Mouse (Mus musculus) testis, postnatal 14 days (tissue): ENCODE measurements at regions not wholly inside any gene's neighbourhood (a gene's known extent, or its start where the extent isn't known, plus 50 kb on each side); places are given as distances from the start of the nearest gene placed in this dataset.

Experiments
- DNase-seq: peaks from one replicate; pipeline ENCODE4 v3.0.0; 2021; ENCODE audit warnings: low spot score

GRCm38 (mm10) chr17:9995321-9995720 lies 324.3 kb downstream of the Qk start:
- no peak for DNase-seq

GRCm38 (mm10) chr17:9990744-9991143 lies 321.2 kb upstream of the Pabpc6 start:
- no peak for DNase-seq

- no peak for DNase-seq
These were observed 311.8 kb upstream of the Pabpc6 start for GRCm38 (mm10) chr17:9981273-9981672.

- no peak for DNase-seq
These were observed 307.4 kb upstream of the Pabpc6 start for GRCm38 (mm10) chr17:9976866-9977421.

GRCm38 (mm10) chr17:9975995-9976394 lies 306.5 kb upstream of the Pabpc6 start:
- DNase-seq, result no peak

- no peak for DNase-seq
These were observed 305.6 kb upstream of the Pabpc6 start for GRCm38 (mm10) chr17:9975153-9975552.

- DNase-seq, result no peak
These were observed 298.5 kb upstream of the Pabpc6 start for GRCm38 (mm10) chr17:9967988-9968387.

- DNase-seq, result no peak
These were observed 293.4 kb upstream of the Pabpc6 start for GRCm38 (mm10) chr17:9962893-9963436.

DNA sequence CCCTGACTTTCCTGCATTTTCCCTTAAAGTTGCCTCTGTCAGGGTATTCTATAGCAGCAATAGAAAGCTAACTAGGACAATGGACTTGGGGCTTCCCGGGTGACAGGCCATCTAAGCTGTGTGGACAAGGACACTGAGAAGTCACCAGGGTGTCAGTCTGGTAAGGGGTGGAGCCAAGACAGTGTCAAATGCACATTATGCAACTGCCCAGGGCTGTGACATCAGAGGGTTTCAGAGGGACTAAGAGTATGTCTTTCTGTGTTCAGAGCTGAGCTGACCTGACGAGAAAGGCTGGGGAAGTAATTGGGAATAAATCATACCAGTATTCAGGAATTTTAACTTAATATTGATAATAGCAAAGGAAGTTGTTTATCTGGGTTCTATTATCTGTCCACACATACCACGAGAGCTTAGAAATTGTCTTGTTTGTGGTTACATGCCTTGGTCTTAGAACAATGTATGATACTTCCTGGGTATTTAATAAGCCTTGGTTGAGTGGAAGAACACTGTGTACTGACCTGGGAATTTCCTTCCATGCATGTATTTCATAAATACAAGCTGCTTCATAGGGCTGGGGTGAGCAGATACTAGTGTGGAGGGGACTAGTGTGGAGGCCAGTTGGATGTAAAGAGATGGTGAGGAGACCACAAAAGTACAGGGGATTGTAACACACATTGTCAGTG lies 279.6 kb upstream of the Pabpc6 start:
- no peak for DNase-seq

GRCm38 (mm10) chr17:9947609-9948008 lies 278.1 kb upstream of the Pabpc6 start:
- DNase-seq, result no peak

DNA sequence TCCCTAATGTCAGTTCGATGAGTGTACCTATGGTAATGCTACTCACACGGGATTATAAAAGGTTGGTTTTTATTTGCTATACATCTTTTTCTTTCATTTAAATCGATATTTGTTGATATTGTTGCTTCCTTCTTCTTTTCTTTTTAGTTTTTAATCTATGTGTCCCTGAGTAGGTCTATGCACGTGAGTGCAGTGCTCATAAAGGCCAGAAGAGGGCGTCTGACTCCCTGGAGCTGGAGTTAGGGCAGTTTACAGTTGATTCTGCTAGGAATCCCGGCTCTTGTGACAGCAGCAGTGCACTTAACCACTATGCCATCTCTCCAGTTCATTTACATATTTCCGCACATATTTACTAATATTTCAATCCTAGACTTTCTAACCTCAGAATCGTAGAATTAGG lies 275.0 kb upstream of the Pabpc6 start:
- DNase-seq, result no peak

- DNase-seq, result no peak
These were observed 272.7 kb upstream of the Pabpc6 start for GRCm38 (mm10) chr17:9942171-9942570.

- DNase-seq, result no peak
These were observed 270.1 kb upstream of the Pabpc6 start for GRCm38 (mm10) chr17:9939576-9939975.

DNA sequence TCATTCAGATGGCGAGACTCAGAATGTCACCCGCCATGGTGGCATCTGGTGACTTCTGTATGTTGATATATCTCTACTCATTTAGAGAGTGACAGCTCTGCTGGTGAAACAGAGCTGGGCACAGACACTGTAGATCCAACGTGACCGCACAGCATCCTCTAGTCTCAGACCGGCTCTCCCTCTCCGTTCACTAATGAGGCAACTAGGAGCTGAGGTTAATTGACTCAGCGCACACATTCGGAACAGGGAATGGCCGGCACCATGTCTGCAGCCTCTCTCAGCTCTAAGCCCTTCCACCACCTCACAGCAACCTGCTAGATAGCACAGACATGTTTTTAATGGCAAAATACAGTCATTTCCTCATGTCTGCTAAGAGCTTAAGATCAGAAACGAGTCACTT lies 268.9 kb upstream of the Pabpc6 start:
- DNase-seq, result no peak

DNA sequence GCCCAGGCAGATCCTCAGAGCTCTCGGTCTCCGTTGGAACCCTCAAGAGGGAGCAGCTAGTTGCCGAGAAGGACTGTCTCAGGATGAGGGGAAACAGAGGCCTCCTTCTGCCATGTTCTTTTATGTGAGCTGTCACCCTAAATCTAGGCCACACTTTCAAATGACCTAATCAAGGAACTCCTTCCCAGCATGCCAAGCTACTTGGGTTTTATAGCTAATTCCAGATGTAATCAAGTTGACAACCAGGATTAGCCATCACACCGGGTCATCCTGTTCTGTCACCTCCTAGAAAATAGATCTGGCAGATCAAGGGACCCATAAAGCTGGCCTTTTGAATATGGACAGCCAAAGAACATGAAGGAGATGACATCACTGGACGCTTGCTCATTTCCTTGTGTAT lies 267.7 kb upstream of the Pabpc6 start:
- no peak for DNase-seq

DNA sequence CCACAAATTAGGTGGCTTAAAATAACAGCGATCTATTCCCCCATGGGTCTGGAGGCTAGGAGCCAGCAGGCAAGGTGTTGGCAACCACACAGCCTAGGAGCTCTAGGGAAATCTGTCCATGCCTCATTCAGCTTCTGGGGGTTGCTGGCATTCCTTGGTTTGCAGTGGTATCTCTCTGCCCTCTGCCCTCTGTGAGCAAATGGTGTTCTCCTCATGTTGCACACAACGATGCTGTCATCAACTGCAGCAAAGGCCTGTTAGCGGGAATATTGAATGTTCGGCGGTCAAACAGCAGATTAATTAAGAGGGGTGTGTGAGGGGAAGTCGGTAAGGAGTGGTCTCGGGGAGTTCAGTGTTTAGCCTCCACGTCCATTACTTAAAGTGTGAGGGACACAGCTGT lies 262.7 kb upstream of the Pabpc6 start:
- no peak for DNase-seq

DNA sequence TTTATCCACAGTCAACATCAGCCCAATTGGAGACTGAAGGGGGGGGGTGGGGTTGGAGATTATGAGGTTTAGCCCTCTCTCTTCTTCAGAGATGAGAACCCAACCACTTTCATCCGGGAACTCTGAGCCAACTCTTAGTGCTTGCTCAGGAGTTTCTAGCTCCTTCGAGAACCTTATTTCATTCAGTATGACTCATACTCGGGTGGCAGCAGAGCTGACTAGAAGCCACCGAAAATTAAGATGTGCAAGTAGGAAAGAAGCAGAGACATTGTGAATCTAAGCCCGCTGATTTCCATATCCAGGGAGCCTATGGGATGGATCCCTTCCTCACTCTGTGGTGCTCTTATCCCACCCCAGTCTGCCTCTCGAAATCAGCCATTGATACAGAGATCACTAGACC lies 262.0 kb upstream of the Pabpc6 start:
- DNase-seq, result no peak

DNA sequence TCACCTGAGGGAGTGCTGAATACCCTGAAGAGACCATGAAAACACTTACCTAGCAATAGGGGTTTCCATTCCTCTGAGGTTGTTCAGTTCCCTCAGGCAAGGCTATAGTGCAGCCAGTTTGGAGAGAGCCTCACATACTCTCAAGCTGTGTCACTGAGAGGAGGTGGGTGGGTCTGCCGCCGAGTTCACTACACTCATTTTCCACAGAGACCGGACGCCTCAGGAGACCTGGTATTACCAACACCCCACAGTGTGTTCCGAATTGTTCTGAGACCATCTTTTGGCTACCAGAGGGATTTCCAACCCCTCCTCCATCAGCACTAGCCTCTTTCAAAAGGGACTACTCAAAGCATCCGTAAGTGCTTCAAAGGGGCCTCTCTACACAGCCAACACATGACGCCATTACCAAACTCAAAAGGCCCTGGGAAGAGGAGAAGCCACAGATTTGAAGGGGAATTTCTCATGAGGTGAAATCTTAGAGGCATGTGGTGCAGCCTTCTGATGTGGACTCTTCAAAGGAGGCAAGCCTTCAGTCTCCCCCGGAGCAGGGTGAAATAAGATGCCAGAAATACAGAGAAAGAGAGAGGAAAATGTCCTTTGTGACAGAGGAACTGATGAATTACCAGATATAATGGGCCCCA lies 260.1 kb upstream of the Pabpc6 start:
- DNase-seq, result no peak

DNA sequence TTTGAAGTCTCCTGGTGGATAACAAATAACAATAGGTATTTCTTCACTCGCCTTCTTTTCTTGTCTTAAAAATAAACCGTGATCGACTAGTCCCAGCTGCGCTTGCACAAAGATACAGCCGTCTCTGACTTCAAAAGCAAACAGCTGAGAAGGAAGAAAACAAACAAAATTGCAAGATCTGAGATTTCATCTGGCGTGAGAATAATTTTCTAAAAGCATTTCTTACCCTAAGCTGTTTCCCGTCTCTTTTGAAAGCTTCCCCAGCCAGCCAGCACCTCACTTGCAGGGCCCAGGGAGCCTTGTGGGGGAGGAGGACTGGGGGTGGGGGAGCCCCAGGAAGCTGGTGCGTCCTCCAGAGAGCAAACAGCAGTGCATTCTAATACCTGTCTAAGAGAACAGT lies 258.2 kb upstream of the Pabpc6 start:
- DNase-seq, result no peak

GRCm38 (mm10) chr17:9926308-9926707 lies 256.8 kb upstream of the Pabpc6 start:
- no peak for DNase-seq

DNA sequence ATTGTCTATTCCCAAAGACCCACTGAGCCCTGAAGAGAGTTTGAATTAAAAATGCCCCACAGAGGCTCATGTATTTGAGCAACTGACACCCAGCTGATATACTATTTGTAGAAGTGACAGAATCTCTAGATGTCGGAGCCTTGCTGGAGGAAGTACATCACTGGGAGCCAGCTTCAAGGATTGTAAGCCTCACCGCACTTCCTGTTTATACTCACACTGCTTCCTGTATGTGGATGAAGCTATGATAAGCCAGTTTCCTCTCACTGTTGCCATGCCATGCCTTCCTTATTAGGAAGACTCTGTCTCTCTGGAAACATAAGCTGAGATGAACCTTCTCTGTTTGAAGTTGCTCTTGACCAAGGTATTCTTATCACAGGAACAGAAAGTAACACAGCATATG lies 251.8 kb upstream of the Pabpc6 start:
- DNase-seq, result no peak

- no peak for DNase-seq
These were observed 247.5 kb upstream of the Pabpc6 start for GRCm38 (mm10) chr17:9917031-9917430.

DNA sequence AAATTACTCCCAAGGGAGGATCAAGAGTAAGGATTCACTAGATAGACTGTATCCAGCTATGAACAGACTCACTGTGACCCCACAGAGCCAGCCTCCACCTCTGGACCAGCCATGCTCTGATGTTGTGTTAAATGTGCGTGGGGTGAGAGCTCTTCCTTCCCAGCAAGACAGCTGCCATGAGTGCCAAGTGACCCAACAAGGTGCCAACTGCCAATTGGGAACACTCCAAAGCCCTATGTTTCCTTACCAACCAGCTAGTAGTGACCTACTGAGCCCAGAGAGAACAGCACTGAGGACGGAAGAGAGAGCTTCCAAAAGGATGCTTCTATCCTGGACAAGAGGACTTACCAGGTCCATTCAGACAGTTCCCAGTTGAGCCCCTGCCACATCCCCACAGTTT lies 241.3 kb upstream of the Pabpc6 start:
- peak; percentile 21 for DNase-seq
